Mouse (Mus musculus) lung, adult 2 months (tissue): ENCODE results near the gene Crispld2.

Experiments used
- CTCF ChIP-seq: fragments of 200-500 bp; IDR thresholded peaks from 2 replicates; pipeline ENCODE4 v1.5.1; 2011; ENCODE audit warnings: mild to moderate bottlenecking, low read length, control low read depth; ENCODE audit not compliant: insufficient read depth
- POLR2A ChIP-seq: fragments of 200-500 bp; IDR thresholded peaks from 2 replicates; pipeline ENCODE4 v1.6.1; 2011; ENCODE audit warnings: low read depth, mild to moderate bottlenecking, control low read depth, low read length, borderline replicate concordance; ENCODE audit errors: extremely low read depth

DNA sequence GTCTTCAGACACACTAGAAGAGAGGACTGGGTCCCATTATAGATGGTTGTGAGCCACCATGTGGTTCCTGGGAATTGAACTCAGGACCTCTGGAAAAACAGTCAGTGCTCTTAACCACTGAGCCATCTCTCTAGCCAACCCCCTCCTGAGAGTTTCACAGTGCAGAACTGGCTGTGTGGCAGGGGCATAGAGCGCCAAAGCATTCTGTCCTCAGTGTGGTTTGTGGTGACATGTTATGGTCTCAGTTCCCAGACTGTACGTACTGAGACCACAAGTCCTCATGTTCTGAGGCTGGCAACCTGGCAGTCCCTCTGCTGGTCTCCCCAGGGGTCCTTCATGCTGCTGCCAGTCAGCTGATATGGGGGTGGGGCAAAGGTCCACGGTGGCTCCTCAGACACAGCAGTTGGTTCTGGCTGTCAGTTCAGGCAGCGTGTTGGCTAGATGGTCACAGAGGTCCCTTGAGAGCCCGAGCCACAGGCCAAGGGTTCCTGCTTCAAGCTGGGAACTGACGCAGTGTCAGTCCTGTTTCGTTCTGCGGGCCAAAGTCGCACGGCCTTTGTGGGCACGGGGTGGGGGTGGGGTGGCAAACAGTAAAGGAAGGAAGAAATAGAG is 13.4 kb upstream of the Crispld2 start:
- TF ChIP-seq CTCF: no peak
- no peak for TF ChIP-seq POLR2A
